Mouse (Mus musculus) small intestine, adult 2 months (tissue): ENCODE results near the gene Hibadh.

ENCODE experiments used
- CTCF ChIP-seq: fragments of 200-500 bp; IDR thresholded peaks from 2 replicates; pipeline ENCODE4 v1.5.1; 2012; ENCODE audit warnings: low read depth, mild to moderate bottlenecking, control low read depth, inconsistent platforms, low read length, moderate library complexity, mixed read lengths; ENCODE audit not compliant: insufficient replicate concordance, insufficient read length; ENCODE audit errors: extremely low read depth
- POLR2A ChIP-seq: fragments of 200-500 bp; IDR thresholded peaks from 2 replicates; pipeline ENCODE4 v1.6.1; 2012; ENCODE audit warnings: low read depth, mild to moderate bottlenecking, control low read depth, inconsistent platforms, low read length, moderate library complexity

DNA sequence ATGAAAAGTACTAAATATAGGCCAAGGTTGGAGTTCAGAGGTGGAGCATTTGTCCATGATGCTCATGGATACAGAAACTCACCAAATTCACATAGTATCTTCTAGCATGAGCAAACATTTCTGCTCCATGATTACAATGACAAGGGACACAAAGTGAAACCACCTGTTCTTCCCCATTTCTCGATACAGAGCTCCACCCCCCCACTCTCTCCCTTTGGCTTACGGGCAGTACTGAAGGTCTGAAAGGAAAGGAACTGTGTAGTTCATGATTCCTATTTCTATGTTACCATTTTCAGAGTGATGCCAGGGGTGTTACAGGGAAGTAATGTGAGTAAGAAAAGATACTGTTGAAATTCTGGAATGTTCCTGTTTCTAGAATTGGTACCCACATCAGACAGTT is 32.4 kb upstream of the Hibadh start:
- TF ChIP-seq CTCF (no peak), POLR2A (no peak)
